Mouse (Mus musculus) heart, postnatal 4 days (tissue): Measurements from ENCODE around the gene Fgfr2. TPM values are rescaled to one million over a fixed set of nuclear protein-coding genes. Genes with fewer than 3 reads are reported as not detected.

Source experiments
- DNase-seq: peaks from one replicate; pipeline ENCODE4 v3.0.0; 2021
- total RNA-seq, 2 experiments: library from RNA; stranded (reverse); gene quantifications; 2 replicates each; pipeline ENCODE4 v1.2.3; 2021

The Fgfr2 gene
- total RNA-seq, 2 experiments from 2014 or later = 10.2 to 10.6 TPM

DNA sequence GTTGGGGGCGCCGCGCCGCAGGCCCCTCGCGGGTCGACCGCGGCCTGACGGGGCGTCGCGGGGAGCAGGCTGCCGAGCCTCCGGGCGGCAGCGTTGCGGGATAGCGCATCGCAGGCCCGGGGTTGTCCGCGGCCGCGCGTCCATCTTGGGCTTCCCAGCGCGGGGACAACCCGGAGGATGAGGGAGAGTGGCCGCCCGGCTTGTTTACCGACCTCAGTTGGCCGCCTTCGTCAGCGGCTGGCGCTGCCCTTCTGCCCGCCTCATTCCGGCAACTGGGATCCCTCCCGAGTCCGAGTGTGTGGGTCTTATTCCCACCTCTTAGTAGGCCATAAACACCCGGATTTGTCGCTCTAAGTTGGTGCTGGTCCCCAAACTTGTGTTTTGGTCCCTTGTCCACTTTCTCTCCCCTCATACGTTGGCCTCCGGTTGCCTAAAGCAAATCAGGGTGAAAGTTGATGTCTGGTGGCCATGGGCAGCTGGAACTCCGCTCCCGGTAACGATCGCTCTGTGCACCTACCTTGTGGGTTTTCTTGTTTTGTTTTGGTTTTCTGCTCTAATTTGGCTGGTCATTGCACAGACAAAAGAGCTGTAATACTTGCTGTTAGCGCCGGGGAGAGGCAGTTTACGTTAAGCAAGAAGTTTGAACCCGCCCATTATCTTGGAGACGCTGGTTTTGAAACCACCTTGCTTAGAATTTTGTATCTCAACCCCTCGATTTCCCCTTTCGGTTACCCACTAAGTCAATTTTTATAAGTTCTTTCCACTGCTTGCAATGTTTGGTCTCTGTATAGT, 191.4 kb downstream of the Fgfr2 start:
- DNase-seq = peak; percentile 63

DNA sequence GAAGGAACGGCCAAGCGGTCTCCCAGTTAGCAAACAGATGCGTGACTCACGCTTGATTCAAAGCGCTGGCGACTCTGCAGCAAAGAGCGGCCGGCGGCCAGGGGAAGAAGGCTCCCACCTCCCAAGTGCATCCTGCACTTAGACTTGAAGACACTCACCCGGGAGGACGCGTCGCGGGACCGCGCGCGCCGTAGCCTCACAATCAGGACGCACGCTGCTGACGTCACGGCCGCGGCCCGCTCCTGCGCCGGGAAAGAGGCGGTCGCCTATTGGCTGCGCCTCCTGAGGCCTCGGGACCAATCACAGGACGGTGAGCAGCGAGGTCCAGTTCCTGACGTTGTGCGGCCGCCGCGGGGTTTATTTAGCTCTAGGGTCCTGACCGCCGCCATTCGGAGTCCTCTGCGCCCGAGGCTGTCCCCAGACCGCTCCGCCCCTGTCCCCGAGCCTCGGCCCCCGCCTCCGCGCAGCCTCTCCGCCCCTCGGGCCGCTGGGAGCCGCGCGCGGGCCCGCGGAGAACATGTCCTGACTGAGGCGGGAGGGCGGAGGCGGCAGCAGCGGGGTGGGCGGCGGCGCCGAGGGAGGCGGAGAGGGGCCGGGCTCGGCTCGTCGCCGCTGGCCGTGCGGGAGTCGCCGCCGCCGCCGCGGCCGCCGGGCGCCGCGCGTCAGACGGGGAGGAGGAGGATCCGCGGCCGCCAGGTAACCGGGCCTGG, 192.1 kb downstream of the Fgfr2 start, which contains the start of gene Zranb1:
Gene Zranb1 (plus strand): TSS at position 293 of the 710 bp plus-strand sequence.
- DNase-seq = peak; percentile 99

DNA sequence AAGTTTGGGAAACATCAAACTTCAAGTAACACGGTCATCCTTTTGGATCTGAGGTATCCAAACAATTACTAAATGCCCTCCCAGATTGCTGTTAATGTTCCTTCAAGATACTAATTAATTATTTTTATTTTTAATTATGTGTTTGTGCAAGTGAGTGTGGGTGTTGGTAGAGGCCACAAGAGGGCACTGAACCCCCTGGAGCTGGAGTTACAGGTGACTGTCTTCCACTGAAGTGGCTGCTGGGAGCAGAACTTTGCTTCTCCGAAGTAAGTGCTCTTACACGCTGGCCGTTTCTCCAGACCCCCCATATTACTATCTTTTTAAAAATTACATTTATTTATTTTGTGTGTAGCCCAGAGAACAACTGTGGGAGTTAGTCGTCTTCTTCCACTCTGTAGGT, 193.1 kb downstream of the Fgfr2 start:
- no peak for DNase-seq

DNA sequence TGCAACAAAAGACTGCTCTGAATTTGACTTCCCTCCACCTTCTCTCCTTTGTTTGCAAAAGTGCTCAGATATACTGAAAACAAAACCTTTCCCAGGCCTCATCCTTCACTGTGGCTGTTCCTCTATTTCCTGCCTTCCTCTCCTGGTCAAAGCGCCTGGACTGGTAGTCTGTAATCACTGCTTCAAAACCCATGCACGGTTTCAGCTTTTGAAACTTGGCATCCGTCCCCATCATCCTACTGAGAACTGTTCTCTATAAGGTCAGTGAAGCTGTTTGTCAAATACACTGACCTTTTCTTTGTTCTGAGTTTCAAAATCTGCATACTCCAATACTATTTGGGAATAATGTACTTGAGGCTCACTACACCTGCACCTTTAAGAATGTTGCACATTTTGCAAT, 195.9 kb downstream of the Fgfr2 start:
- no peak for DNase-seq

DNA sequence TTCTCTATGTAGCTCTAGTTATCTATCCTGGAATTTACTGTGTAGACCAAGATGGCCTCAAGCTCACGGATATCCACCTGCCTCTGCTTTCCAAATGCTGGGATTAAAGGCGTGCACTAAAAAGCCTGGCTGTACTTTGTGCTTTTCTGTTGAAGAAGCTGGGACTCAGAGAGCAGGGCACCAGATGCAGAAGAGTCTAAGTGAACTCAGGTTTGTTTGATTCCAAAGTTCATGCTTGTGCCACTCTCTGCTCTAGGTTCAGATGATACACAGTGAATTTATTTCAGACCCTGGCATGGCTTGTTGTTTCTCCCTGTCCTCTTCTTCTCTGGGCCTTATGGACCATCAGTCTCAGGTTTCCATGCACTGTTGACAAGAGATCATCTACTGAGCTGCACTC, 197.9 kb downstream of the Fgfr2 start:
- DNase-seq = no peak

DNA sequence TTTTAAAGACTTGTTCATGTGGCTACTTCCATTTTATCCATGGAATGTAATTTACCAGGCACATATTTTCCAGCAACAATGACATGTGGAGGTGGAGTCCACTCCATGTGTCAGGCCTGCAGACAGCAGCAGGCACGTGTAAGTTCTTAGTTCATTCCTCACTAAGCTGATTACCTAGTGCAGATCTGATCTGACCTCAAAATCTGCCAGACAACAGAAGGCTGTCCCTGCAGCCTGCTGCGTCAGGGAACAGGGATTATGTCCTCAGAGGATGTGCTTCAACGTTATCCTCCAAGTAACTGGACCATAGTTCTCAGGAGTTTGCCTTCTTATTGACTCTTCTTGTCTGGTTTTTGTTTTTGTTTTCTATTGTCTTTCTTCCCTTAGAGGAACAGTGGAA, 201.2 kb downstream of the Fgfr2 start:
- DNase-seq = no peak

DNA sequence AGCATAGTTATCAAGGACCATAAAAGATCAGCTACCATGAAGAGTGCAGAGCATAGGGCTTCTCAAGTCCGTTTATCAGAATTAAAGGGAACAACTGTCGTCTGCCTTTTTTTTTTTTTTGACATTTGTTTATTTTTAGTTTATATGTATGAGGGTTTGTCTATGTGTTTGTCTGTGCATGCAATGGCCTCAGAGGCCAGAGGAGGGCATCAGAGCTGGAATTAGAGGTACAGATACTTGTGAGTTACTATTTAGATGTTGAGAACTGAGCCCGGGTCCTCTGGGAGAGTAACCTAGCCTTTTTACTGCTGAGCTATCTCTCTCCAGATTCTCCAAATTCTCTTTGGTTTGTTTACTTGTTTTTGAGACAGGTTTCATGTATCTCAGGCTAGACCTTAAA, 219.4 kb downstream of the Fgfr2 start:
- no peak for DNase-seq

DNA sequence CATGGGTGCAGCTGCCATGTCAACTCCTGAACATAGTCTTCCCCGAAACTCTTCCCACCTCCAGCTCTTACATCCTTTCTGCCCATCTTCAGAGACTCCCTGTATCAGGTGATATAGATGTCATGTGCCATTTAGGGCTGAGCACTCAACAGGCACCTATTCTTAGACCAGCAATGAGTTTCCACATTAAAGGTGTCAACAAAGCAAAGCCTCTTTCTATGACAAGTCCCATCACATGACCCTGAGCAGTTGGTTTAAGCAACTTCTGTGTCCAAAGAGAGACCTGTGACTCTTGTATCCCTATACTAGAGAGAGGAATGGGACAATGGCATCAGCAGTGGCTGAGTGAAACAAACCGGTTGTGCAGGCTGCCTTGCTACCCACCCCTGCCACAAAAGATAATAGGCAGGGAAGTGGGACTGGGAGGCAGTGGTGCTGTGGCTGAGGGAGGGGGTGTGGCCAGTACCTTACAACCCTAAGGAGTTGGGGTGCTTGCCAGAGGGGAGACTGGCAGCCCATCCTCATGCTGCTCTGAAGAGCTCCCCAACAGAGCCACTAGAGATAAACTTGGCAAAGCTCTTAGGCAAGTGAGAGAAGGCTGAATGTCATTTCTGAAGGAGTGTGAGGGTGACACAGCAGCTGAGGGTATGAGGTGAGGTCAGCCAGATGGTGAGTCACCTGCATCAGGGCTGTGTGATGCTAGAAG, 222.2 kb downstream of the Fgfr2 start:
- DNase-seq = peak; percentile 33

DNA sequence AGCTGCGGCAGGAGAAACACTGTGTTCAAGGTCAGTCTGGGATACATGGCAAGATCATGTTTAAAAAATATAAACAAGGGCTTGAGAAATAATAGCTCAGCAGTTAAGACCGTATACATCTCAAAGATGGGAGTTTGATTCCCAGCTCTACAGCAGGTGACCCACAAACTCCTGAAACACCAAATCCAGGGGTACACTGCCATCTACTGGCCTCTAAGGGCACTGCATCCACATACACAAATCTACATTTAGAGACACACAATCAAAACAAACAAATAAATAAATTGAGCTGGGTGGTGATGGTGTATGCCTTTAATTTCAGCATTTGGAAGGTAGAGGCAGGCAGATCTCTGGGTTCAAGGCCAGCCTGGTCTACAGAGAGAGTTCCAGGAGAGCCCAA, 224.9 kb downstream of the Fgfr2 start:
- DNase-seq = peak; percentile 22

DNA sequence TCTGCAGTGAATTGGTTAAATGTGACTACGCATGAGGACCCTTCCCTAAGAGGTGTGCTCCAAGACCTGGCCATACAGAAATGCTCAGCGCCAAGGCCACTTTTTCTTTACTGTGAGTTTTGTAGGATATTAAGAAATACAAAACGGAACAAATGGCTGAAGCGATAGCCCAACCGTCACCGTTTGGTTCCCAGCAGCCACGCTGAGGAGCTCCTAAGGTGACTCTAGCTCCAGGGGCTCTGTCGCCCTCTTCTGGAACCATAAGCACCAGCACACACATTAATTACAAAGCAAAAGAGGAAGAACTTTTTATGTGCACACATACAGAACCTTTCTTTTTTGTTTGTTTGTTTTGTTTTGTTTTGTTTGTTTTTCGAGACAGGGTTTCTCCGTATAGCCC, 225.9 kb downstream of the Fgfr2 start:
- no peak for DNase-seq

DNA sequence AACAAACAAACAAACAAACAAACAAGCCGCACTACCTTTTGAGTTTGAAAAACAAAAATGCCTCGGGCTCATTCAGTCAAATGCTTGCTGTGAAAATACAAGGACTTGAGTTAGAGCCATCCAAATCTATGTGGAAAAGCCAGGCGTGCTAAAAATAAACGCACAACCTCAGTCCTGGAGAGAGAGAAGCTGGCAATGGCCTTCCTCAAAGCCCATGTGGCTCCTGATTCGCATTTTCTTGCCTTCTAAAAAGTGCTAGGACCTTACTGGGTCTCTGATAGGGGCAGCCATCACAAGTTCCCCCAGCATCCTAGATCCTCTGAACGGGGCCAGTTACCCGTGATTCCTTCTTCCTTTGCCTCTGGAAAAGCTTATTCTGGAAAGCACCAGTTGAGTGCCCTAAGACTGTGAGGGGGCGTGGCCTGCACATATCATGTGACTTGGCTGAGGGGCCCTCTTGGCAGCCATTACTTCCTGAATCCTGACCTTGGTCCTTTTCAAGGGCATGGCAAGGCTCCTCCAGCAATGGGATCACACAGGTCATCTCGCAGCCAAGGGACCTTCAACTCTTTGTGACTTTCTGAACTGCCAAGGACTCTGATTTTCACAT, 226.8 kb downstream of the Fgfr2 start:
- DNase-seq = peak; percentile 63

DNA sequence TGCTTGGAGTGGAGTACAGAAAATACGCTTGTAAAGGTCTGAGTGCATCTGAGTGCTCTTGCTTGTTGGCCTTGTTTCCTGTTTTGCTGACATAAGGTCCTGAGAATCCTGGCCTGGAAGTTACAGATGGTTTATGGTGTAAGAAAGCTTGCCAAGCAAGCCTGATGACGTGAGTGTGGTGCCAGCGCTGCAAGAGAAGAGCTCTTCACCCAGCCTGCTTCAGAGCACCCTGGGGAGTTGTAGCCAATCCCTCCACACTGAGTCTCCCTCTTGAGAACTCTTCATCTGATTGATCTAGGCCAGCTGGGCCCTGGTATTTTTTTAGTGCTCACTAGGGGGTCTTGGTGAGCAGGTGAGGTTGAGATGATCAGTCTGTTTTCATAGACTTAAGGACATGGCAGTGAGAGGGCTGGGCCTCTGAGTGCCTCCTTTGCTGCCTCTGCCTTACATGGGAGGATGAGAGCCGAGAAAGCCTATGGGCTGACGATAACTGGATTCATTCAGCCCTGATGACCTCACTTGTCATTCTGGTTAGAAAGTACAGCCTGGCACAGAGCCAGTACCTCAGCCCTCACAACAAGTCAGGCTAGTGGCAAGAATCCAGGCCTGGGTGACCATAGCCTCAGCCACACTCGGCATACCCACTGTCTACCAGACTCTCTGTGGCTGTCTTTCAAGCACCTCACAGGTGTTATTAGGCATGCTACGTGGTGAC, 228.2 kb downstream of the Fgfr2 start:
- DNase-seq = peak; percentile 72

DNA sequence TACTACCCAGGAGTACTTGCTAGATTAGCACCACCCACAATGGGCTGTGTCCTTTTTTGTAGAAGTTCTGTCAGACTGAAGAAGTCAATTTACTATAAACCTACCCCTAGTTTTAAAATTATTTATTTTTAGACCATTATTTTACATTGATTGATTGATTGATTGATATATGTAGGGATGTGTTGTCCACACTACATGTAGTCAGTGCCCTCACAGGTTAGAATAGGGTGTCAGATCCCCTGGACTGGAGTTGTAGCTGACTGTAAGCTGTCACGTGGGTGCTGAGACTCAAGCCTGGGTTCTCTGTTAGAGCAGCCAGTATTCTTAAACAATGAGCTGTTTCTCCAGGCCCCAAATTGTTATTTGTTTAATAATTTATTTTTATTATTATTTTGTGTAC, 229.8 kb downstream of the Fgfr2 start:
- no peak for DNase-seq

DNA sequence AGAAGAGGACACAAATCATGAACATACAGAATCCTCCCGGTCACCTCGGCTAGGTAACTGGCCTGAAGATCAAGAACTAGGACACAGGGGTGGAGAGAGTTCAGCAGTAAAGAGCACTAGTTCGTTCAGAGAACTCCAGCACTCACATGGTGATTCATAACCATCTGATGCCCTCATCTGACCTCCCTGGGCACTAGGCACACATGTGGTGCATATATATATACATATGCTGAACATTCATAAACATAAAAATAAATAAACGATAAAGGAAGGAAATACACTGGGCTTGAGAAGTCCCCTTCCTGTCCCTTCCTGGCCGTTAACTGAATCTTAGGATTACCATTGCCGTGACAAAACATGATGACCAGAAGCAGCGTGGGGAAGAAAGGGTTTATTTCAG, 230.3 kb downstream of the Fgfr2 start:
- no peak for DNase-seq

DNA sequence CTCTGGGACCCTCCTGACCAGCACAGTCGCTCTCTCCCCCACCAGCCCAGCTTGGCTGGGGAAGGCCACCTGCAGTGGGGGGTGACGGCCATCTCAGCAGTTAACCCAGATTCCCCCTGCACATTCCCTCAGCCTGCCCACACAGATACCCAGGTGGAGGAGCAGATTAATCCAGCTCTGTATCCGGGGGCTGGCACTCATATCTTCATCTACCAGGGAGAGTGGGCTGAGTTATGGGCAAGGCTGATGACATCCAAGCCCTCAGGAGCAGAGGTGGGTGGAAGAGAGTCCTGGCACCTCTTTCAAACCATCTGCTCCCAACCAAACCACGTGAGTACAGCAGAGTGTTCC, 230.9 kb downstream of the Fgfr2 start:
- no peak for DNase-seq

DNA sequence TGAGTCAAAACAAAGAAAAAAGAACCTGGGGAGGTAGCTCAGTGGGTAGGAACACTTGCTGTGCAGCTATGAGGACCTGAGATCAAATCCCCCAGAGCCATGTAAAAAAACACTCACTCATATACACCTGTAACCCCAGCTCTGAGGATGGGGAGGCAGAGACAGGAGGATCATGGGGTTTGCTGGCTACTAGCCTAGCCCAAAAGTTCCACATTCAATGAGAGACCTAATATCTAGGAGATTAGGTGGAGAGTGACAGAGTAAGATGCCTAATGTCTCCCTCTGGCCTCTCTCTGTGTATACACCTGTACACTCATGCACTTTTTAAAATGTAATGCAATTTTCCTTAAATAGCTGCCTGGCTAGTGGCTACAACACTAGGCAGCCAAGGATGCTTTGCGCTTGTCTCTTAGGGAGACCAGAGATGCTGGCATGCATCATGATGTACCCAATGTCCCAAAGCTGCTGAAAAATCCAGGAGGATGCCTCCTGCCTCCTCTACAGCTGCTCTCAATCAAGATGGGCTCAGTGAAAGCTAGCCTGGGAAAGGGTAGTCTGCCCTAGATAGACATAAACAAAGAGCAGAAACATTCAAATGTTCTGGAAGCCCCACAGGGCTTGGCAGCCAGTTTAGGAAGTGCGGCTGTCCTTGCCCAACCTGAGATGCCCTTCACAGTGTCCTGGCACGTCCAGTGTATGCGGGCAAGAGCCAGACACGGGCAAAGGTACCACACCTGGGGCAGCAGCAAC, 231.4 kb downstream of the Fgfr2 start:
- no peak for DNase-seq

DNA sequence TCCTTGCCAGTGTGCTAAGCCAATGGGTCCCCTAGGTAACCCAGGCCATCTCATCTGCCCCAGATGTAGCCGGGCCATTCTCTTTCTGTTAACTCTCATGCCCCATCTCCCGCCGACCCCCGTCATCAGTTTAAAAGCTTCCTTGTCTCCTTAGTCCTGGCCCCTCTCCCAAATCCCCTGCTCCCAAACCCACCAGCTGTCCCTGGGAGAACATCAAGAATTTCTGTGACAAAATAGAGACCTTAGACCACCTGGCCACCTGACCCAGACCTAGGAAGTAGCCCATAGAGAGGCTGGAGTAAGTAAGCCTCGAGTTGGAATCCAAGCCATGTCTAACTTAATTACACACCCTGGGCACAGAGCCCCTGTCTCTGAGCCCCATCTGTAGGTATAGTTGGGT, 232.9 kb downstream of the Fgfr2 start:
- DNase-seq = no peak

DNA sequence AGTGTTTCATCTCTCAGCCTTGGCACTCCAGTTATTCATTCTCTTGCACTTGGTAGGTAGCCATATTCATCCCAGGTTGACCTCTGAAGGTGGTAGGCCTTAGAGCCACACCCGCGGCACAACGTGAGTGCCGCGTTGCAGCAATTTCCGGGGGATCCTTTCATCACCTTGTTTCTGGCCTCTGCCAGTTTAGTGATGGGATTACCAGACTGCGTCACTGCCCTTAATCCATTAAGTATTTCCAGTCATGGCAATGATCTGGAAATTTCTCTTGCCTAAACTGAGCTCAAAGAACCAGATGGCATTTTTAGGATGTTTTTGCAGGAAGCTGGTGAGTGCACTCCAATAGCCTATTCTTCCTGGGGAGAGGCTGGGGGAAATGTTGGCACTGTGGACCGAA, 233.5 kb downstream of the Fgfr2 start:
- DNase-seq = no peak

DNA sequence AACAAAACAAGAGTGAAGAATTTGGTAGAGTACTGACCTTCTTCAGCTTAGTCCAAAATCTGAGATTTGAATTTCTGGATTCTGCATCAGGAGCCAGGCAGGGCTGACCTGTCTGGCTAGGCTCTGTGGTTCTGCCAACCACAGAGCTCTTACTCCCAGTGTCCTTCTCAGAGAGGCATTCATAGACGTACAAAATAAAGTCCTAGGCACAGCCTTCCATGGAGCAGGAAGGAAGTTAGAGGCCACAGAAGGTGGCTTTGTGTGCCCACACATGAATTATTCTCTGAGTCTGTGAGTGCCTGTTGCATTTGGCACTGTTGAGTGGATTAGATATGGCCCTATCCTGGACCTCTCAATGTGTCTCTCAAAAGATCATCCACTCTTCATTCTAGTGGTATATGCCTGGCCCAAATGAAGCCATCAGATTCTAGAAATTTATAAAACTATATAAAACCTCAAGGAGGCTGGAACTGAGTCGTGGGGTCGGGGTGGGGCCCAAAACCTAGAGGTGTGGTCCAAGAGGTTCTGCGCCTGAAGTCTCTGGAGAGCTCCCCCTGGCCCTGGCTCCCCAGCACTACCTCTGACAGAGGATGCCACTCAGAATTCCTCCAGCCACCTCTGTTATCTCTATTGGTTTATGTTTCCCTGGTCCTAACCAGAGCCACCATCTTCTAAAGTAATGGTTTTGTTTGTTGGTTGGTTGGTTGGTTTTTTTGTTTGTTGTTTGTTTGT, 234.5 kb downstream of the Fgfr2 start:
- DNase-seq = no peak

DNA sequence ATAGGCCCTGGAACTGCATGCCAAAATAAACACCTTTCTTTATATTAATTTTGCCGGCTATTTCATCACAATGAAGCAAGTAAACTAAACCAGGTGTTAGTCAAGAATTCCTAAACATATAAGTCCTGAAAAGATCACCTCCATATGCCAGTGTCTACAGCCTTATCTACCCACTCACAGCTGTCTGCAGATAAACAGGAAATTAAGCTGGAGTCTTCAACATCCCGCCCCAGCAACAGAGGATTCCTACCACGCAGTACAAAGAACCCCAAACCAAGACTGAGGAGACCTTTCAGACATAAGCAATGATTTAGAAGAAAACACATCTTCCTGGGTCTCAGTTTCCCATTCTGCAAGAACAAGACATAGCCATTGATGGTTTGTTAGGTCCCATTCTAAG, 235.1 kb downstream of the Fgfr2 start:
- no peak for DNase-seq
